Mouse (Mus musculus) liver, embryonic 14.5 days (tissue): Measurements from ENCODE around the gene Tmsb10. TPM values are rescaled to one million over a fixed set of nuclear protein-coding genes. Genes with fewer than 3 reads are reported as not detected.

ENCODE experiments used
- ATAC-seq: fragments of 200-750 bp; cut with Nextera tagmentation; 2 replicates; pipeline ENCODE4 v1.8.0; 2017; ENCODE audit warnings: moderate number of reproducible peaks, mild to moderate bottlenecking, moderate library complexity; ENCODE audit not compliant: insufficient read depth
- DNase-seq, 3 experiments: peaks; one replicate each; pipeline ENCODE4 v3.0.0-alpha.2; 2012 to 2013; ENCODE audit warnings: low read depth in 3 of 3, low spot score in 3 of 3
- H3K27ac ChIP-seq: fragments of 300-500 bp; sonication (generic); 2 replicates; pipeline ENCODE4 v1.5.1; 2014; ENCODE audit warnings: moderate library complexity, mild to moderate bottlenecking, control low read depth, inconsistent platforms
- H3K27me3 ChIP-seq: fragments of 300-500 bp; sonication (generic); 2 replicates; pipeline ENCODE4 v1.6.1; 2014; ENCODE audit warnings: mild to moderate bottlenecking, low read length, moderate library complexity; ENCODE audit not compliant: control insufficient read depth, insufficient read depth
- H3K36me3 ChIP-seq: fragments of 300-500 bp; sonication (generic); replicated peaks from 2 replicates; pipeline ENCODE4 v1.6.1; 2014; ENCODE audit warnings: low read depth; ENCODE audit not compliant: control insufficient read depth, insufficient read depth
- H3K4me1 ChIP-seq, 2 experiments: fragments of 200-500 bp in 1 of 2; fragments of 300-500 bp in 1 of 2; sonication (generic) in 1 of 2; replicated peaks; 2 replicates each; pipeline ENCODE4 v1.6.1; 2012 to 2014; ENCODE audit warnings: antibody characterized with exemption in 1 of 2, inconsistent platforms in 1 of 2, low read length in 1 of 2; ENCODE audit not compliant: control insufficient read depth in 2 of 2, insufficient read depth in 2 of 2
- H3K4me2 ChIP-seq: fragments of 300-500 bp; sonication (generic); 2 replicates; pipeline ENCODE4 v1.6.1; 2014; ENCODE audit warnings: low read depth, mild to moderate bottlenecking, control low read depth, moderate library complexity
- H3K4me3 ChIP-seq, 2 experiments: fragments of 200-500 bp in 1 of 2; fragments of 300-500 bp in 1 of 2; sonication (generic) in 1 of 2; 2 replicates each; pipeline ENCODE4 v1.5.1; 2012 to 2014; ENCODE audit warnings: low read depth in 2 of 2, low read length in 2 of 2, mild to moderate bottlenecking in 2 of 2, control low read depth in 1 of 2, inconsistent platforms in 1 of 2, moderate library complexity in 1 of 2; ENCODE audit not compliant: insufficient read depth in 1 of 2
- H3K9ac ChIP-seq: fragments of 300-500 bp; sonication (generic); replicated peaks from 2 replicates; pipeline ENCODE4 v1.6.1; 2014; ENCODE audit warnings: mild to moderate bottlenecking, control low read depth, moderate library complexity
- H3K9me3 ChIP-seq: fragments of 300-500 bp; sonication (generic); 2 replicates; pipeline ENCODE4 v1.6.1; 2016; ENCODE audit warnings: low read length, mixed read lengths; ENCODE audit not compliant: control insufficient read depth
- CTCF ChIP-seq: IDR thresholded peaks from 2 replicates; pipeline ENCODE4 v1.5.1; 2016; ENCODE audit warnings: antibody characterized with exemption, low read depth, control low read depth
- EP300 ChIP-seq: IDR thresholded peaks from 2 replicates; pipeline ENCODE4 v1.6.1; 2016; ENCODE audit warnings: antibody characterized with exemption, low read depth
- WGBS: fragments of 180-500 bp; shearing (Covaris S2); extraction: QIAGEN DNeasy Blood & Tissue Kit; methylation state at CpG from one replicate; pipeline ENCODE4 v1.1.7; 2014; ENCODE audit not compliant: insufficient replicate concordance; 5-methylcytosine and 5-hydroxymethylcytosine counted together
- polyA plus RNA-seq, 2 experiments: library from polyadenylated mRNA; depleted of rRNA in 1 of 2; stranded (reverse) in 1 of 2; unstranded in 1 of 2; fragments of >200 nt; fragmentation: Nextera tagmentation in 1 of 2; extraction: Ambion mirVana in 1 of 2; gene quantifications; 2 replicates each; pipeline versions ENCODE4 v1.2.1 to v1.2.3; 2012 to 2014

The Tmsb10 gene
- polyA plus RNA-seq, 2 experiments = 131 to 210 TPM

GRCm38 (mm10) chr6:72962281-72962741 is 3.8 kb upstream of the Tmsb10 start:
- no peak for DNase-seq
- no peak for ATAC-seq
- Histone ChIP-seq H3K27me3 (no peaks in the 10 kb centered on the region), H3K9ac (no peak overlapping the region), H3K4me2 (0 out of 2 replicates have a peak overlapping the region, but pooled peaks have one; percentile 11), H3K36me3 (no peaks in the 10 kb centered on the region), H3K4me1 (peaks cover 0 to 8% of the 10 kb centered on the region in 2 experiments; a peak in 3 of 4 replicates), H3K4me3 (no peak overlapping the region), H3K9me3 (no peaks in the 10 kb centered on the region), H3K27ac (no peak overlapping the region)
- TF ChIP-seq EP300 = no peak
- TF ChIP-seq CTCF = no peak
- 52% methylated on average over 7 of the region's 7 CpGs for WGBS

- ATAC-seq (no peak), DNase-seq (no peak)
- WGBS = 62% methylated on average over 9 of the region's 9 CpGs
- no peaks in the 10 kb centered on the region for H3K9me3 ChIP-seq
- no peak overlapping the region for H3K4me3 ChIP-seq
- H3K27ac ChIP-seq = no peak overlapping the region
- H3K27me3 ChIP-seq = peaks cover 4% of the 10 kb centered on the region
- H3K4me1 ChIP-seq = peaks cover 0 to 13% of the 10 kb centered on the region in 2 experiments; a peak in 3 of 4 replicates
- no peaks in the 10 kb centered on the region for H3K36me3 ChIP-seq
- no peak overlapping the region for H3K9ac ChIP-seq
- TF ChIP-seq CTCF (no peak), EP300 (no peak)
- no peak overlapping the region for H3K4me2 ChIP-seq
Observed at GRCm38 (mm10) chr6:72961603-72962002, 3.1 kb upstream of the Tmsb10 start.

GRCm38 (mm10) chr6:72960675-72961074 is 2.1 kb upstream of the Tmsb10 start:
- Histone ChIP-seq H3K4me3 (no peak overlapping the region), H3K4me1 (peaks cover 0 to 20% of the 10 kb centered on the region in 2 experiments; a peak in 3 of 4 replicates), H3K9ac (no peak overlapping the region), H3K36me3 (no peaks in the 10 kb centered on the region), H3K27ac (no peak overlapping the region), H3K27me3 (peaks cover 4% of the 10 kb centered on the region), H3K9me3 (no peaks in the 10 kb centered on the region), H3K4me2 (no peak overlapping the region)
- 74% methylated on average over 5 of the region's 5 CpGs for WGBS
- TF ChIP-seq CTCF (no peak), EP300 (no peak)
- no peak for DNase-seq
- no peak for ATAC-seq

- Histone ChIP-seq H3K4me2 (peak overlapping the region; percentile 78), H3K9me3 (no peaks in the 10 kb centered on the region), H3K36me3 (no peaks in the 10 kb centered on the region), H3K27ac (no peak overlapping the region), H3K9ac (no peak overlapping the region), H3K4me3 (no peak overlapping the region), H3K27me3 (peaks cover 4% of the 10 kb centered on the region), H3K4me1 (peaks cover 0 to 26% of the 10 kb centered on the region in 2 experiments; a peak in 3 of 4 replicates)
- 33% methylated on average over 4 of the region's 4 CpGs for WGBS
- ATAC-seq (no peak), DNase-seq (no peak)
- TF ChIP-seq CTCF = no peak
- no peak for TF ChIP-seq EP300
Observed at GRCm38 (mm10) chr6:72959175-72959574, 627 bp upstream of the Tmsb10 start.

- Histone ChIP-seq H3K4me2 (peak overlapping the region; percentile 78), H3K36me3 (no peaks in the 10 kb centered on the region), H3K27me3 (peaks cover 4% of the 10 kb centered on the region), H3K4me1 (peaks cover 0 to 26% of the 10 kb centered on the region in 2 experiments; a peak in 3 of 4 replicates), H3K27ac (no peak overlapping the region), H3K9ac (peak overlapping the region; percentile 54), H3K4me3 (peak overlapping the region; percentile 59 to 63), H3K9me3 (no peaks in the 10 kb centered on the region)
- ATAC-seq (peak; percentile 80), DNase-seq (peak; percentile 35 to 54 (median 36))
- WGBS = under 1% methylated on average over 74 of the region's 75 CpGs
- no peak for TF ChIP-seq EP300
- TF ChIP-seq CTCF = no peak
Observed at GRCm38 (mm10) chr6:72957676-72958641, 589 bp downstream of the Tmsb10 start.
